In the genomic region with DNA sequence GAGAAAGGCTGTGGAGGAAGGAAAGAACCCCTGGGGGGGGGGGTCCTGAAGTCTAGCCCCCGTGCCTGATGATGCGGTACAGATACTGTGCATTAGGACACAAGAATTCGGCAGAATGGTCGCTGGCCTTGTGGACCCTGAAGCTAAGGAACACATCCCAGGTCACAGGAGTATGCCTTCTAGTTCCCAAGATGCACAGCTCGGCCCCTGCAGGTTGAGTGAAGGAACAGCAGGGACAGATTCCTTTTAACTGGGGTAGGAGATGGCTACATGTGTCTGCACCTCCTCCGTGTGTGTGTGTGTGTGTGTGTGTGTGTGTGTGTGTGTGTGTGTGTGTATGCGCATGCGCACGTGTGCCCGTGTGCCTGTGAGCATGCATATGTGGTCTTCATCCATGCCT, we compare ENCODE assay signal across 13 mouse cellular contexts.
DNase-seq lines count a peak whose midpoint lies in the region; ATAC-seq and TF ChIP-seq lines count a peak whose summit lies in the region.
"Had no signal": no experiment of that assay in that cellular context is flagged by ENCODE, and none has a peak within 500 bp of the region (broad histone marks: within the 10 kb centered on the region; RNA-seq: fewer than 3 reads in every experiment).

No protein-coding gene starts in this region.

- H3K27ac ChIP-seq in layer of hippocampus, adult 2 months: no peak overlapping the region; the same call in 1 of the 2 replicates
- 0 out of 2 replicates have a peak overlapping the region, but pooled peaks have one; percentile 17 for H3K27ac ChIP-seq in hindbrain, embryonic 10.5 days
- H3K27ac ChIP-seq in midbrain, postnatal 0 days (ENCODE audit: low read depth, low read length): no peak overlapping the region
- H3K27ac ChIP-seq: midbrain, embryonic 12.5 days had no signal

- H3K4me2 ChIP-seq in midbrain, postnatal 0 days (ENCODE audit: low read depth, low read length, poor library complexity, severe bottlenecking): no peak overlapping the region

- DNase-seq in layer of hippocampus, adult 2 months (ENCODE audit: low spot score in 2 of 2): no peak
- DNase-seq in layer of hippocampus, postnatal 25 days (ENCODE audit: extremely low spot score in 1 of 2, low spot score in 1 of 2): no peak
- DNase-seq in R1 (ENCODE audit: low read depth, low spot score): peak; percentile 74
- DNase-seq in hindbrain, embryonic 10.5 days (ENCODE audit: low spot score): no peak
- no peak for DNase-seq in midbrain, postnatal 0 days (ENCODE audit: low spot score)
- DNase-seq in right cerebral cortex, adult 2 months (ENCODE audit: low spot score in 2 of 2): no peak
- DNase-seq in heart, postnatal 10 days: no peak
- DNase-seq: cerebellum, adult 2 months; kidney, postnatal 14 days; thymus, adult 18-20 months had no signal

- intact Hi-C loops in heart, postnatal 10 days (cut with DNase I): no loop called here

- H3K4me1 ChIP-seq in hindbrain, embryonic 10.5 days (replicated peaks): peaks cover 46% of the 10 kb centered on the region
- H3K4me1 ChIP-seq in midbrain, postnatal 0 days (ENCODE audit: insufficient read depth, low read length): peaks cover 3% of the 10 kb centered on the region; the same call in 1 of the 2 replicates

- WGBS in hindbrain, embryonic 10.5 days: 74% methylated on average over 10 of the region's 10 CpGs
- 85% methylated on average over 10 of the region's 10 CpGs for WGBS in midbrain, postnatal 0 days

- no peak overlapping the region for H3K4me3 ChIP-seq in layer of hippocampus, adult 2 months
- no peak overlapping the region for H3K4me3 ChIP-seq in hindbrain, embryonic 10.5 days
- no peak overlapping the region for H3K4me3 ChIP-seq in midbrain, postnatal 0 days (ENCODE audit: low read depth, low read length)

- TF ChIP-seq CTCF in layer of hippocampus, adult 2 months (conservative IDR thresholded peaks at IDR 0.05): peak; percentile 44
- peak; percentile 37; the same call in 1 of the 2 replicates for TF ChIP-seq CTCF in midbrain, postnatal 0 days (IDR thresholded peaks at IDR 0.05)

- no peaks in the 10 kb centered on the region for H3K9me3 ChIP-seq in hindbrain, embryonic 10.5 days
- H3K9me3 ChIP-seq in midbrain, postnatal 0 days (ENCODE audit: low read length): no peaks in the 10 kb centered on the region
- H3K9me3 ChIP-seq: midbrain, embryonic 12.5 days had no signal

- peaks cover 6% of the 10 kb centered on the region; the same call in 1 of the 2 replicates for H3K27me3 ChIP-seq in hindbrain, embryonic 10.5 days (ENCODE audit: insufficient read depth, poor library complexity, severe bottlenecking)
- H3K27me3 ChIP-seq in midbrain, postnatal 0 days (ENCODE audit: insufficient read depth, low read length): no peaks in the 10 kb centered on the region

- no peak for ATAC-seq in midbrain, postnatal 0 days (ENCODE audit: low FRiP score)
- no peak for ATAC-seq in erythroblast, adult 5-6 weeks (replicated peaks; ENCODE audit: low FRiP score, poor library complexity, severe bottlenecking)
- ATAC-seq: lung, postnatal 0 days had no signal

- H3K9ac ChIP-seq in midbrain, postnatal 0 days (replicated peaks; ENCODE audit: low read length, poor library complexity, severe bottlenecking): no peak overlapping the region
- H3K9ac ChIP-seq: midbrain, embryonic 12.5 days had no signal

- H3K36me3 ChIP-seq in hindbrain, embryonic 10.5 days: no peaks in the 10 kb centered on the region
- no peaks in the 10 kb centered on the region for H3K36me3 ChIP-seq in midbrain, postnatal 0 days (ENCODE audit: insufficient read depth, low read length)
- H3K36me3 ChIP-seq: midbrain, embryonic 12.5 days had no signal
